Mouse (Mus musculus): ENCODE data around the gene Tgfb3.

GRCm38 (mm10) chr12:86090764-86091163, 11.9 kb upstream of the Tgfb3 start:
- TF ChIP-seq FLI1 (IDR thresholded peaks at IDR 0.05; ENCODE audit: low read length) (no peak), GATA1 (IDR thresholded peaks at IDR 0.05; ENCODE audit: borderline replicate concordance, low read length) (no peak)
